Mouse (Mus musculus) erythroblast, adult 5-6 weeks (primary cell): Measurements from ENCODE around the gene Paqr5. TPM values are rescaled to one million over a fixed set of nuclear protein-coding genes. Genes with fewer than 3 reads are reported as not detected.

ENCODE experiments used
- ATAC-seq: replicated peaks from 2 replicates; pipeline ENCODE4 v1.8.0; 2016; ENCODE audit warnings: moderate number of reproducible peaks, mild to moderate bottlenecking, moderate TSS enrichment, inconsistent platforms; ENCODE audit not compliant: poor library complexity, low FRiP score, severe bottlenecking
- total RNA-seq, 2 experiments: library from RNA; stranded (forward) in 1 of 2; stranded (reverse) in 1 of 2; fragments of 150-400 nt in 1 of 2; fragments of 200-764, 138-1000 nt in 1 of 2; gene quantifications; 2 replicates each; pipeline versions ENCODE4 v1.2.3 to v1.2.4; 2015 to 2017; ENCODE audit warnings: low replicate concordance in 2 of 2

The Paqr5 gene
- total RNA-seq (2015; ENCODE audit: low replicate concordance) (not detected in 2 replicates), total RNA-seq (2017; ENCODE audit: low replicate concordance) (not detected in 2 replicates)

DNA sequence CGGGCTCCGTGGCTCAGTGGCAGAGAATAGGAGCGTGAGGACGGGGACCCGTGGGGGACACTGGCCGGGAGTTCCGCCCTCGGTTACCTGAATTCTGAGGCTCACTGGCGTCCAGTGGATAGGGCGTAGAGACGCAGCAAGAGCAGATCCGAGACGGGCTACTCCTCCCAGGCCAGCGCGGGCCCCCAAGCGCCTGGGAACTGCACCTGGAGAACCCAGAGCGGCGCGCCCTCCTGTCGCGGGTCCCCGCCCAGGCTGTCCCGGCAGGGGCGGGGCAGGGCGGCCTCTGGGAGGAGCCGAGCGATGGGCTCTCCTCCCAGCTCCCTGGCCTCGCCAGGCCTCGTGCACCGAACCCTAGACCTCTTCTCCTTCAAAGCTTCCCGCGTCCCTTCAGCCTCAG is at the start of gene Paqr5:
Paqr5 (minus strand) TSS at position 257 of the 400 bp plus-strand sequence.
- ATAC-seq, result 0 out of 2 replicates have a peak, but pooled peaks have one; percentile 60

DNA sequence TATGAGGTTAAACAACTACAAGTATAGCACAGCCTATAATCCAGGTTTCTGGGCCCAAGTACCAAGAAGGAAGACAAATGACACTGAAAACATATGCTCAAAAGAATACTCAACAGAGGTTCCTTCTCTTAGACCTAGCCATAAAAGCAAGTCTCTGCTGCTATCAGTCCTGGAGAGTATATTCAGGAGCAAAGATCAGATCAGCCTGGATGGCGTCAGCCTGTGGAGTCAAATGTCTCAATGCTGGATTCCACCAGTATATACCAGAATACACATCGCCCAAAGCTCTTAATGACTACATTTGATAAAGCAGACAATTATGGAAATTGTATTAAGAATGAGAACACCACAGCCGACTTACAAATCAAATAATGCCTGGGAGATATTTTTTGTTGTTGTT is 35.6 kb upstream of the Paqr5 start:
- no peak for ATAC-seq

DNA sequence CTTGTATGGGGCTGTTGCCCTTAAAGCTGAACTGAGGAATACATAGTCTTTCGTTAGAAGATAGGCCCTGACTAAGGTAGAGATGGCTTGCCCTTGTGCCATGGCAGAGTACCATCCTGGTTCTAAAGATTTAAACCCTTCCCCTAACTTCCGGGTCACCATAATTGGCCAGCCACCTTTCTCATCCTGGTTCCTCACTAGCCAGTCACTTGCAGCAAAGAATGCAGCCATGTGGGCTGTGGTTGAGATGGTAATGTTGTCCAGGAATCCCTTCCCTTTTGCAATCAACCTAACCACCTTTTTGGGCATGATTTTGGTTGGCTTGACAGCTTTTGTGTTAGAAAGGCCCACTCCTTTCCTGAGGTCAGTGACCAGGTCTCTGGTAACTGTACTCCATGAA is 33.8 kb upstream of the Paqr5 start:
- no peak for ATAC-seq

DNA sequence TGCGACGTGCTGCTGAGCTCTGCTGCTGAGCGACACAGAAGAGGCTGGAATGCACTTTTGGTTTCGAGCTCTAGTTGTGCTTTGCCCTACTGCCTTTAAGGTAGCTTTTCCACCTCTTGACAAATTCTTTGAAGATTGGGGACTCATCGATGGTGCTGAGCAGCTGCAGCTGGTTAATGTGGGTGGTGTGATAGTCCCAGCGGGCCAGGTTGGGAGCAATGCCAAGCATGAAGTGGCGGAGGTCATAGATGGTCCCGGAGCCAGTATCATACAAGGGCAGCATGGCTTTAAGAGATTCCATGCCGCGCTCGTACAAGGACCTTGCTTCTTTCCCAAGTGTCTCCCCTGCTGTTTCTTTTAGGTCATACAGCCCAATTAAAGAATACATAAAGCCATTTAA is 33.3 kb upstream of the Paqr5 start:
- no peak for ATAC-seq

DNA sequence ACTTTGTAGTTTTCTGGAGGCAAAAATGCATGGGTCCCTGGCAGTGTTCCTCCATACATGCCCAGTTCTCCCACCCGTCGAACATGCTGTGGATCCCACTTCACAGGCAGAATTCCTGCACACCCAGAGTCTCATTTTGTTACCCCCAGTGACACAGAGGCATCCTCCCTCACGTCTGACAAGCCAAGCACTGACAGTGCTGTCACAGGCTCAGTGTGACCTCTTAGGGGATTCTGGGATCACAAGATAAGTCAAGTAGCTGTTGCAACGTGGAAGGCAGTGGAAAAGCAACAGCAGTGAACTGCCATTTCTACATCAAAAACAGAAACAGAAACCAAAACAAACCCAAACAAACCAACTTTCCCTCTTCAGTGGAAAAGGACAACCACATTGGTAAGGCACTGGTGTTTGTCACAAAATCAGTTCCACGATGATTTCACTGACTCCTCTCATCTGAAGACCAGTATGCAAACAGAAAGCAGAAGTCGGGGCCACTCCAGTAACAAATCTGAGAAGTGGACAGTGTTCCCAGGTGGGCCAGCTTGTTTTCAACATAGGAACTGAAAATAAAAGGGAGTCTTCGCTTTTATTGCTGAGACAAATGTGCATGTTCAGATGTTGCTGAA is 31.3 kb upstream of the Paqr5 start:
- ATAC-seq, result no peak

DNA sequence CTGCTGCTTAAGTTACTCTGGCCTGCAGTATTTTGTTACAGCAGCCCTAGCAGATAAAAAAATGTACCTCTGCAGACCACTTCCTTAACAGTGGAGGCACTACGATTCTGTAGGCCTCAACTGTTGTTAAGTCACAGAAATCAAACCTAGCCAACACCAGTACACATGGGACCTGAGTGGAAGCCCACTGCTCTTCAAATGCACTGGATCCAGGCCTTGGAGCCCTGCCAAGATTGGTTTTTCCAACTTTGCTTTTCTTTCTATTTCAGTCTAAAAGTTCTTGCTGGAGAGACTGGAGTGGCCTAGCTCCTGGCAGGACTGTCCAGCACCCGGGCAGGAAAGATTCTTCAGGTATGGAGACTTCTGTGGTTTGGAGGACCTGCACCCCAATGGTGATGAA is 29.6 kb upstream of the Paqr5 start:
- ATAC-seq, result no peak

DNA sequence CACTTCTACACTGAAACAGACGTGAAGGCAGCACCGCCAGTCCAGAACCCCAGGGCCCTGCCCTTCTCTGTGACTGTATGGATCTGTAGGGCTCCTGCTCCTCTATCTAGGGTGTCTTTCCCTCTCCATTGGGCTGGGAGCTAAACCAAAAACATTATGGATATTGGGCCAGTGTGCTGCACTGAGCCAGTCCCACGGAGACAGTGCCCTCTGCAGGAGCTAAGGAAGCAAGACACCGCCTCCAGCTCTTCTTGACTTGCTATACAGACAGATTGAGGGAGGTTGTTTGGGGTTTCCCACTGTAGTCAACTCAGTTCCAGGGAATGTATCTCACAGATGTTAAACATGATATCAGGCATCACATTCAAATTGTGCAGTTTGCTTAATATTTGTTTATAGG is 24.1 kb upstream of the Paqr5 start:
- no peak; the same call in 1 of the 2 replicates for ATAC-seq

DNA sequence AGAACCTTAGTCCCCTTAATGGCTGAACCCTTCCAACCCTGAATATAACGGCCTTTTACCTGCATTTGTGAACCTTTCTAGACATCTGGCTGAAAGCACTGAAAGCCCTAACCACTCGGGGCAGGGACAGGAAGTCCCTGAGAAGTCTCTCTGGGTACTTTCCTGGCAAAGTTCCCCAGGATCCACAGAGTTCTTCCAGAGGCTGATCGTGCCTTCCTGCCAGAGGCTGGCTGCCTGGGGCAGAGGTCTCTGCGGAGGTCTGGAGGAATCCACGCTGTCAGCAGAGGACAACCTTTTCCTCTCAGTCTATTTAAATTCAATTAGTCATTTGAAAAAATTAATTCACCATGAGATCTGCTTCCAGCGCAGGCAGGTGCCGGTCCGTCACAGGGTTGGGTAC is 22.5 kb upstream of the Paqr5 start:
- ATAC-seq, result no peak

DNA sequence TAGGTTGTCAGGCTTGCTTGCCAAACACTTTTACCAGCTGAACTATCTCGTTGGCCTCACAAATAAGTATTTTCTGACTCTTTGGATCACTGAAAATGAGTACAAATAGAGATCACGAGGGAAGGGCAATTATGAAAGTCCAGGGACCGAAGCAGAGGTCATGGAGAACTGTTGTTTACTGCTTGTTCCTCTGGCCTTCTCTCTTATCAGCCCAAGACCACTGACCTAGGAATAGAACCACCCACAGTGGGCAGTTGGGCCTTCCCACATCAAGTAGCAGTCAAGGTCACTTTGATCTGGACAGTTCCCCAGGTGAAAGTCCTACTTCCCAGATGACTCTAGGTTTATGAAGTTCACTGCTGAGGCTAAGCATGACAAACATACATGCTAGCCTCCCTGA is 15.5 kb upstream of the Paqr5 start:
- ATAC-seq, result no peak

DNA sequence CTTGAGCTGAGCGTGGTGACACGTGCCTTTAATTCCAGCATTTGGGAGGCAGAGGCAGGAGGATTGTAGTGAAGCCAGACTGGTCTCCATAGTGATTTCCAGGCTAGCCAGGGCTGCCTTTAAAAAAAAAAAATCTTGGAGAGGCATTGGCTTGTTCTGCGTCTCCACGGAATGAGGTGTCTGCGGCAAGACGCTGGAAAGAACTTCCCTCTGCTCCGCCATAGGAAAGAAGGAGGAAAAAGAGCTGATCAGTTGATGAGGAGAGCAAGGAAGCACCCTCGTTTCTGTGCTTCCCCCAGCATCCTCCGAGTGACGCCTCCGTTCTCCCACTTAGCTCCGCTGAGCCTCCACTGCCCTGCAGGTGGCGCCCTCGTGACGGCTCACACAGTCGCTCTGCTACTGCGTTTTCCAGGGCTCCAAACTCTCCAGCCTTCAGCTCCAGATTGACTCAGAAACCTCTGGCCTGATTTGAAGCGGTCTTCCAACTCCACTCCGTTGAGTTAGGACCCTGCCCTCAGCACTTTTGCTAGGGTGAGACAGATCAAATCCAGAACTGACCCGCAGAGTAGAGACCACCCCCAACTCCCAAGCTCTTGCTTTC is 13.5 kb upstream of the Paqr5 start:
- ATAC-seq, result no peak

DNA sequence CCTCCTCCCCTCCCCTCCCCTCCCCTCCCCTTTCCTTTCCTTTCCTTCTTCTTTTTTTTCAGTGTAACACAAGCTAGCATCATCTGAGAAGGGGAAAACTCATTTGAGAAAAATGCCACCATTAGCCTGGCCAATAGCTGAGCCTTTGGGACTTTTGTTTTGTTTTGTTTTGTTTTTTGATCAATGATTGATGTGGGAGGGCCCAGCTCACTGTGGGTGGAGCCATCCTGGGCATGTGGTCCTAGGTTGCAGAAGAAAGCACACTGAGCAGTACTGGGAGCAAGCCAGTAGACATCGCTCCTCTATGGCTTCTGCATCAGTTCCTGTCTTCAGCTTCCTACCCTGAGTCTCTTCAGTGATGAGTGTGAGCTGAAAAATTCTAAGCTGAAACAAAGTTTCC is 9.2 kb upstream of the Paqr5 start:
- no peak for ATAC-seq

DNA sequence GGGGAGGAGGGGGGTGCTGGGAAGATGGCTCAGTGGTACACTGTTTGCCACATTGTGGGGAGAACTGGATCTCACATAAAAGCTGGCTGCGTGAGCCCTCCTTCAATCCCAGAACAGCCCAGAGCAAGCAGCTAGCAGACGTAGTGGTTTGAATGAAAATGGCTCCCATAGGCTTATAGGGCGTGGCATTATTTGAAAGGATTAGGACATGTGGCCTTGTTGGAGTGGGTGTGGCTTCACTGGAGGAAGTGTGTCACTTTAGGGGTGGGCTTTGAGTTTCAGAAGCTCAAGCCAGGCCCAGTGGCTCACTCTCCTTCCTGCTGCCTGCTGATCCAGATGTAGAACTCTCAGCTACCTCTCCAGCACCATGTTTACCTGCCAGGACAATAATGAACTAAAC is 5.5 kb upstream of the Paqr5 start:
- ATAC-seq, result no peak

DNA sequence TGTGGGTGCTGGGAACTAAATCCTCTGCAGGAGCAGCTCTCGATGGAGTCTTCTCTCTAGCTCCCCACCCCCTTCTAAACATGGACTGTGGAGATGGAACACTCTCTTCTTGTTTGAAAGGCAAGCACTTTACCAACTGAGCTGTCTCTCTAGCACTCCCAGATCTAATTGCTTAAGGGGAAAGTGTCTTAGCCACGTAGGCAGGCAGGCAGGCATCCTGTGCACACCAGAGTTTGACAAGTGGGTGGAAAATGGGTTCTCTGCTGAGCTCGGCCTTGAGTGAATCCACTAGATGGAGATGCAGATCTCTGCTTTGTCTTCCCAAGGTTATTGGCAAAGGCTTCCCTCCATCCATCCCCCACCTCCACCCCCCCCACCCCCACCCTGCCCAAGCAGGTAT is 1.4 kb upstream of the Paqr5 start:
- no peak for ATAC-seq

DNA sequence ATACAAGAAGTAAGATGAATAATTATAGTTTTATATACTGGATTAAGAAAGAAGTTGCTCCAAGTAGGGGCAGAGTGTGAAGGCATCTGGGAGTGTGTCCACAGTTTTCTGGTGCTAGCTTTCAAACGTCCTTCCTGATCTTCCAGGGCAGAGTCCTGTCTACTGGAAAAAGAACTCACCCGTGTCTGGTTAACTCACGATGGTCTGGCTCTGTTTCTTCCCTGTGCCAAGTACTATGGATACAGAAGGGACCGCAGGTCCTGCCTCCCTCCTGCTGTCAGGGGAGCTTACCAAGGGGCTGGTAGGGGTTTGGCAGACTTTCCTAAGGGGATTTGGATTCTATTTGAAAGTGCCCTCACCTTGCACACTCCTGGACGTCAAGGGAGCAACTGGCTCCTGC is 1.6 kb downstream of the Paqr5 start:
- ATAC-seq, result no peak

DNA sequence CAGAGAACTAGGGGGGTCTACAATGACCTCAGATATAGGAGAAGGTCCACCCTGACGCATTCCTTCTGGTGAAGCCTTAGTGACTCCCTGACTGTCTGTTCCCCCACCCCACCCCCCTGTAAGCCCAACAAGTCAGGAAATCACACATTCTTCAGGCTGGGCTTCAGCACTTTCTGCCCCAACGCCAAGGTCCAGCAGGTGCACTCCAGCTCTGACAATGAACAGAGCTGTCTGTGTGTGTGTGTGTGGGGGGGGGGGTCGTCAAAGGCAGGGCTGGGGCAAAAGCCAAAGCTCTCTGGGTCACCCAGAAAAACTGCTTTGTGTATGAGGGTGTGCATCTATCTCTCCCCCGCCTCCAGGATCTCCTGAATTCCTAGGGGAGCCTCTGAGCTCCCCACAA is 2.8 kb downstream of the Paqr5 start:
- no peak for ATAC-seq

DNA sequence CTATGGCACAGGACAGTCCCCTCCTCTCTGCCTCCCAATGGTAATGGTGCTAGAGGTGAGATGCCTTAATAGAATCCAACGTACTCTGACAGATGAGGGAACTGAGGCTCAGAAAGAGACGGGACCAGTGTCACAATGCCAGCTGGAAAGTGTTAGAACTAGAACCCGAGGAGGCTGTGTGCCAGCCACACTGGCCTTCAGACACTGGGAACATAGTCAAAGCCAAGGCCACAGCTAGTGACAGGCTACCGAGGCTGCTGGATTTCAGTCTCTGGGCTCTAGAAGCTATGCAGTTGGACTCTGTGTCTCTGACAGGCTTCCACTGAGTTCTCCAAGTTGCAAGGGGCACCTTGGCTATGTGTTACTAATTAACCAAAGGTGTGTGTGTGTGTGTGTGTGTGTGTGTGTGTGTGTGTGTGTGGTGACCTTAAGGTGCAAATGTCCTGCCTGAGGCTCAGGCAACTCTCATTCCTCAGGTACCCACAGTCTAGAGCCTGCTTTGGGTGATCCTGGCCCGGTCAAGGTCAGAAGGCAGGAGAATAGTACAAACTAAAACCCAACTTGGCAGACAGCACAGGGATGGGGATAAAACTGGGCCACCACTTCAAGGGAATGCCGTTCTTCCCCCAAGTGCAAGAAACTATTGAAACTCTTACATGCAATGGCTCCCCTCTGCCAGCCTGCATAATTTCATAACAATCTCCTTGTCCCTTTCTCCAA is 3.5 kb downstream of the Paqr5 start:
- ATAC-seq, result no peak

DNA sequence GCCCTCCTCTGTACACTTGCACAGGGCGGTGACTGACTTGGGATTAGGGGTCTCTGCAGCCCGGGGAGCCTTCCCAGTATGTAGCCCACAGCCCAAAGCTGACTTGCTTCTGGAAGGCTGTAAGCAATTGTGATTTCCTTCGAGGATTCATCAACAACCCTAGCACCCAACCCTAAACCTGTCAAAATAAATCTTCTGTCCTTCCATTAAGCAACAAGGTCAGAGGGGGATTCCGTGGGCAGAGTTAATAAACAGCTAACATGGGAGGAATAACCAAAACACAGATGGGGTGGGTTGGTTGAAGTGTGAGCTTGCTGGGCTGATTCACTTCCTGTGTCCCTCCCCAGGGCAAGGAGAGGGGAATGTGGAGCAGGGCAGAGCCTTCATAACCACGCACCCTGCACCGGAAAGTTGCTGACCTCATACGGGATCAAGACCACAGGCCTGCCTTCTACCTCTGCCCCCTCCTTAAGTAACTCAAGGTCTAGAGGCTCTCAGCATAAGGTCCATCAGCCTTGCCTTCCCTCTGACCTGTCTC is 5.0 kb downstream of the Paqr5 start:
- ATAC-seq, result no peak

DNA sequence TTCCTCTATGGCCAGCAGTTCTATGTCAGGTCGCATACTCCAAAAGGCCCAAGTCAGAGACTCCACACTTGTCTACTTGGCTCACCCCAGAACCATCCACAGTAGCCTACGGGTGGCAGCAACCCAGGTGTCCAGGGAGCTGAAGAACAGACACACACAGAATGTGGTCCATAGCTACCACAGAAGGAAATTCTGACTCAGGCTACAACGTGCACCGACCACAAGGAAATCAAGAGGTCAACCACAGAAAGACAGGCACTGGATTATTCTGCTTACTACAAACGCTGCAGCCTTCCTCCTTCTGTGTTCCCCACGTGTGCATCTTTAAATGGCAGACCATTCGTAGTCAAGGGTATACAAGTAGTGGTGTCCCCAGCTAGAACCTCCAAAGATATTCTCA is 6.4 kb downstream of the Paqr5 start:
- no peak for ATAC-seq

DNA sequence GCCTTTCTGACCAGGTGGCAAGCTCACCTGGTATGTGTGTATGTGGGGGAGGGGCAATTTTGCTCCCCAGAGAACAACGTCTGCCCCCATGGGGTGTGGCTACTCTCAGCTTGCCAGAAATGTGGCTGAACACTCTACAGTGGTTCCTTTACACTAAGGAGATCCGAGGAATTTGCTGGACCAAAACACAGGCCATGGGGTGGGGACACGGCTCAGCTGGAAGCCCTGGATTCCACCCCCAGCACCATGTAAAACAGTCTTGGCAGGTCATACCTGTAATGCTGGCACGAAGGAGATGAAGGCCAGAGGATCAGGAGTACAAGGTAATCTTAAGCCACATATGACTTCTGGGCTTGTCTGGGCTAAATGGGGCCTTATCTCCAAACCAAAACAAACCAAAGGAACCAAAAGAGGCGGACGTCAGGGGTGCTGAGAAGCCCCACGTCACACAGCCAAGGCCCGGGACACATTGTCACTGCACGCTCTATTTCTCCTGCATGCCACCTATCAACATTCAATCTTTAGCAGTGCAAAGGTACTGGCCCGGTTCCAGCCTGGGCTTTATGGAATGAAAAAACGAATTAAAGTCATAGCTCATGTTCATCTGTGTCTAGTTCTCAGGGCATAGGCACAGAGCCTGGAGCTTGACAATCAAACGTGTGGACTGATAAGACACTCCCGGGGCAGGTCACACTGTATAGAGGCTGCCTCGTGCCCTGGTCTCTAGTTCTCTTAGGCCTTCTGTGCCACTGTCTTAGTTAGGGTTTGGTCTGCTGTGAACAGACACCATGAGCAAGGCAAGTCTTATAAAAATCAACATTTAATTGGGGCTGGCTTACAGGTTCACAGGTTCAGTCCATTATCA is 8.2 kb downstream of the Paqr5 start:
- ATAC-seq, result no peak

DNA sequence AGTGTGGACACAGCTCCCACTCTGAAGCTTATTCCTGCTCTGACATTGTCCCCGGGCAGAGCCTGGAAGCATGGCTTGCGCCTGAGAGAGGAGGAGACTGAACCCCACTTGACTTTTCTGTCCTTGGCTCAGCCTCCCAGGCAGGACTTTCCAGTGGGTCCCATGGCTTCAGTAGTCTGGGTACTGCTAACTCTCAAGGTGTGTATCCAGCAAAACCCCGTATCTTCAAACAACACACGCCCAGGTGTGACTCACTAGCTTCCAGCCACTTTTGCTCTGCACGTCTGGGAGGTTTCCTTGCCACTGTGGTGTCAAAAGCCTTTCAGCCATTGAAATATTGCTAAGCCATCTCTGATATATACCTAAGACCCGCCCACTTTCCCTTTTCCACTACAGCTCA is 9.3 kb downstream of the Paqr5 start:
- ATAC-seq, result no peak
